Mouse (Mus musculus): ENCODE data around the gene Acod1. TPM values are rescaled to one million over a fixed set of nuclear protein-coding genes. Genes with fewer than 3 reads are reported as not detected.
A peak's percentile ranks its signal among the peaks of the same experiment; 100 is the strongest.

Acod1 gene
- polyA plus RNA-seq, 1 experiment from 2014 or later = not detected

GRCm38 (mm10) chr14:103056601-103057000, 9.8 kb downstream of the Acod1 start:
- no peak for TF ChIP-seq CTCF (IDR thresholded peaks at IDR 0.05; ENCODE audit: low read depth)
- H3K36me3 ChIP-seq (ENCODE audit: insufficient read depth, low read length) = no peaks in the 10 kb centered on the region
- no peaks in the 10 kb centered on the region for H3K4me1 ChIP-seq (replicated peaks; ENCODE audit: insufficient read depth, low read length)
- 86% methylated on average over 7 of the region's 7 CpGs for whole genome bisulfite sequencing
- no peak overlapping the region for H3K4me3 ChIP-seq (replicated peaks; ENCODE audit: low read depth, low read length)
- H3K27me3 ChIP-seq (ENCODE audit: insufficient read depth, low read length) = no peaks in the 10 kb centered on the region
- H3K27ac ChIP-seq = no peak overlapping the region
- H3K4me2 ChIP-seq (ENCODE audit: low read length) = no peak overlapping the region
- no peak overlapping the region for H3K9ac ChIP-seq (ENCODE audit: low read depth, low read length)
- H3K9me3 ChIP-seq (replicated peaks; ENCODE audit: low read length) = no peaks in the 10 kb centered on the region
- ATAC-seq (replicated peaks; ENCODE audit: low FRiP score, low read depth) (no peak), DNase-seq (ENCODE audit: low spot score) (no peak)

GRCm38 (mm10) chr14:103058998-103059397, 12.2 kb downstream of the Acod1 start:
- DNase-seq (ENCODE audit: low spot score) (peak; percentile 10), ATAC-seq (replicated peaks; ENCODE audit: low FRiP score, low read depth) (no peak)
- Histone ChIP-seq H3K9ac (ENCODE audit: low read depth, low read length) (no peak overlapping the region), H3K4me2 (ENCODE audit: low read length) (no peak overlapping the region), H3K4me1 (replicated peaks; ENCODE audit: insufficient read depth, low read length) (no peaks in the 10 kb centered on the region), H3K27me3 (ENCODE audit: insufficient read depth, low read length) (no peaks in the 10 kb centered on the region), H3K4me3 (replicated peaks; ENCODE audit: low read depth, low read length) (no peak overlapping the region), H3K9me3 (replicated peaks; ENCODE audit: low read length) (no peaks in the 10 kb centered on the region), H3K27ac (no peak overlapping the region), H3K36me3 (ENCODE audit: insufficient read depth, low read length) (no peaks in the 10 kb centered on the region)
- WGBS = 13% methylated on average over 1 of the region's 1 CpGs
- TF ChIP-seq CTCF (IDR thresholded peaks at IDR 0.05; ENCODE audit: low read depth) = no peak

- 86% methylated on average over 10 of the region's 10 CpGs for WGBS
- ATAC-seq (replicated peaks; ENCODE audit: low FRiP score, low read depth) = no peak
- H3K27ac ChIP-seq = no peak overlapping the region
Measured at GRCm38 (mm10) chr14:103059495-103059894, 12.7 kb downstream of the Acod1 start.

GRCm38 (mm10) chr14:103065294-103066167, 18.8 kb downstream of the Acod1 start:
- peak; percentile 63 for DNase-seq (ENCODE audit: low spot score)
- Histone ChIP-seq H3K27ac (no peak overlapping the region), H3K4me2 (ENCODE audit: low read length) (no peak overlapping the region), H3K4me1 (replicated peaks; ENCODE audit: insufficient read depth, low read length) (no peaks in the 10 kb centered on the region), H3K36me3 (ENCODE audit: insufficient read depth, low read length) (no peaks in the 10 kb centered on the region), H3K27me3 (ENCODE audit: insufficient read depth, low read length) (no peaks in the 10 kb centered on the region), H3K4me3 (replicated peaks; ENCODE audit: low read depth, low read length) (no peak overlapping the region), H3K9me3 (replicated peaks; ENCODE audit: low read length) (no peaks in the 10 kb centered on the region), H3K9ac (ENCODE audit: low read depth, low read length) (no peak overlapping the region)
- TF ChIP-seq CTCF (IDR thresholded peaks at IDR 0.05; ENCODE audit: low read depth) = peak; percentile 74
- 17% methylated on average over 10 of the region's 10 CpGs for WGBS
- no peak for ATAC-seq (replicated peaks; ENCODE audit: low FRiP score, low read depth)

More at GRCm38 (mm10) chr14:103059495-103059894, 12.7 kb downstream of the Acod1 start:
- H3K9ac ChIP-seq (ENCODE audit: low read depth, low read length) = no peak overlapping the region
- H3K4me3 ChIP-seq (replicated peaks; ENCODE audit: low read depth, low read length) = no peak overlapping the region
- no peaks in the 10 kb centered on the region for H3K36me3 ChIP-seq (ENCODE audit: insufficient read depth, low read length)
- DNase-seq (ENCODE audit: low spot score) = no peak
- no peaks in the 10 kb centered on the region for H3K27me3 ChIP-seq (ENCODE audit: insufficient read depth, low read length)
- no peak overlapping the region for H3K4me2 ChIP-seq (ENCODE audit: low read length)
- no peaks in the 10 kb centered on the region for H3K4me1 ChIP-seq (replicated peaks; ENCODE audit: insufficient read depth, low read length)
- no peak for TF ChIP-seq CTCF (IDR thresholded peaks at IDR 0.05; ENCODE audit: low read depth)
- no peaks in the 10 kb centered on the region for H3K9me3 ChIP-seq (replicated peaks; ENCODE audit: low read length)

- ATAC-seq (replicated peaks; ENCODE audit: low FRiP score, low read depth) (no peak; the same call in 1 of the 2 replicates), DNase-seq (ENCODE audit: low spot score) (no peak)
- no peaks in the 10 kb centered on the region for H3K4me1 ChIP-seq (replicated peaks; ENCODE audit: insufficient read depth, low read length)
Measured at GRCm38 (mm10) chr14:103069465-103069863, 22.7 kb downstream of the Acod1 start.

GRCm38 (mm10) chr14:103069864-103070611, 23.3 kb downstream of the Acod1 start, which contains the start of gene Cln5:
Gene Cln5, plus strand, starts transcription at chr14:103070216.
- H3K9ac ChIP-seq (ENCODE audit: low read depth, low read length) = peak within 1 kb of the TSS; percentile 74
- H3K4me1 ChIP-seq (replicated peaks; ENCODE audit: insufficient read depth, low read length) = no peaks in the 10 kb centered on the region
- peak; percentile 98 for ATAC-seq (replicated peaks; ENCODE audit: low FRiP score, low read depth)
- peak within 1 kb of the TSS; percentile 70 for H3K4me3 ChIP-seq (replicated peaks; ENCODE audit: low read depth, low read length)
- peak within 1 kb of the TSS; percentile 89 for H3K27ac ChIP-seq
- H3K4me2 ChIP-seq (ENCODE audit: low read length) = peak within 1 kb of the TSS; percentile 77
- peak; percentile 61 for TF ChIP-seq CTCF (IDR thresholded peaks at IDR 0.05; ENCODE audit: low read depth)
- H3K36me3 ChIP-seq (ENCODE audit: insufficient read depth, low read length) = peaks cover 17% of the 10 kb centered on the region; the same call in 1 of the 2 replicates
- DNase-seq (ENCODE audit: low spot score) = peak; percentile 95
- no peaks in the 10 kb centered on the region for H3K9me3 ChIP-seq (replicated peaks; ENCODE audit: low read length)
- WGBS = under 1% methylated on average over 65 of the region's 65 CpGs
- no peaks in the 10 kb centered on the region for H3K27me3 ChIP-seq (ENCODE audit: insufficient read depth, low read length)

More at GRCm38 (mm10) chr14:103069465-103069863, 22.7 kb downstream of the Acod1 start:
- WGBS = 12% methylated on average over 12 of the region's 12 CpGs
- Histone ChIP-seq H3K9me3 (replicated peaks; ENCODE audit: low read length) (no peaks in the 10 kb centered on the region), H3K27me3 (ENCODE audit: insufficient read depth, low read length) (no peaks in the 10 kb centered on the region), H3K4me3 (replicated peaks; ENCODE audit: low read depth, low read length) (peak overlapping the region; percentile 70), H3K27ac (peak overlapping the region; percentile 89), H3K4me2 (ENCODE audit: low read length) (peak overlapping the region; percentile 77), H3K36me3 (ENCODE audit: insufficient read depth, low read length) (peaks cover 11% of the 10 kb centered on the region; the same call in 1 of the 2 replicates), H3K9ac (ENCODE audit: low read depth, low read length) (0 out of 2 replicates have a peak overlapping the region, but pooled peaks have one; percentile 46)
- TF ChIP-seq CTCF (IDR thresholded peaks at IDR 0.05; ENCODE audit: low read depth) = no peak

Data from kidney, postnatal 0 days (tissue).